Mouse (Mus musculus) urinary bladder, adult 2 months (tissue): ENCODE measurements around the gene Cngb1. TPM values are rescaled to one million over a fixed set of nuclear protein-coding genes. Genes with fewer than 3 reads are reported as not detected.

Experiments
- DNase-seq: peaks from one replicate; pipeline ENCODE4 v3.0.0; 2022; ENCODE audit warnings: low spot score
- polyA plus RNA-seq: library from polyadenylated mRNA; depleted of rRNA; stranded (reverse); fragments of >200 nt; gene quantifications from 2 replicates; pipeline ENCODE4 v1.2.3, GENCODE M21; 2012

Cngb1 gene
- polyA plus RNA-seq, 1 experiment: 1.5 TPM

DNA sequence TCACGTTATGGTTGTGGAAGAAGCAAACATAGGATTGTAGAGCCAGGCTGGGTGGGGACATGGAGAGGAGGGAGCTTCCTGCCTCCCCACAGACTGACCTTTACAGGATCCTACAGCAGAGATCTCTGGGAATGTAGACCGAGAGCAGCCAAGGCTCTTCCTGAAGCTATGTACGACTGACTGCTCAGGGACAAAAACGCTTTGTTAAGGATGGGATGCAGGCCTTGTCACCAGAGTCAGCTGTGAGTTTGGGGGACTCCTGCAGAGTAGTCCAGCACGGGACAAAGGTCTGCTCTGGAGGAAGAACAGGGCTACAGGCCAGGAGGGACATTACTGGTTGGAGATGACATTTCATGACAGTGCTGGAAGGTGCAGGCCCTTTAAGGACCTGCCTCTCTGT, 18.3 kb upstream of the Cngb1 start:
- DNase-seq: no peak

DNA sequence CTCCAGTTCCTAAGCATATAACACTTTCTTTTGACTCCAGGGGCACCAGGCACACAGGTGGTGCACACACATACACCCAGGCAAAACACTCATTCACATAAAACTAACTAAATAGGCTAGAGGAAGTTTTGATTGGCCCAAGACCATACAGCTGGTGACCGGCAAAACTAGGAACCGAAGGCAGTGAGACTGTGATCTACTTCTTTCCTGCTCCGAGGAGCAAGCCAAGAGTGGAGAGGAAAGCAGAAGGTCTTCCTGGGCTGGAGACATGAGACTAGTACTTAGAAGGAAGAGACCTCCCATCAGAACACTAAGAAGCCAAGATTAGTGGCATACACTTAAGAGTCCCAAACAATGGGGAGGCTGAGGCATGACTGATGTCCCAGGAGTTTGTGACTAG, 16.8 kb upstream of the Cngb1 start:
- DNase-seq: no peak

DNA sequence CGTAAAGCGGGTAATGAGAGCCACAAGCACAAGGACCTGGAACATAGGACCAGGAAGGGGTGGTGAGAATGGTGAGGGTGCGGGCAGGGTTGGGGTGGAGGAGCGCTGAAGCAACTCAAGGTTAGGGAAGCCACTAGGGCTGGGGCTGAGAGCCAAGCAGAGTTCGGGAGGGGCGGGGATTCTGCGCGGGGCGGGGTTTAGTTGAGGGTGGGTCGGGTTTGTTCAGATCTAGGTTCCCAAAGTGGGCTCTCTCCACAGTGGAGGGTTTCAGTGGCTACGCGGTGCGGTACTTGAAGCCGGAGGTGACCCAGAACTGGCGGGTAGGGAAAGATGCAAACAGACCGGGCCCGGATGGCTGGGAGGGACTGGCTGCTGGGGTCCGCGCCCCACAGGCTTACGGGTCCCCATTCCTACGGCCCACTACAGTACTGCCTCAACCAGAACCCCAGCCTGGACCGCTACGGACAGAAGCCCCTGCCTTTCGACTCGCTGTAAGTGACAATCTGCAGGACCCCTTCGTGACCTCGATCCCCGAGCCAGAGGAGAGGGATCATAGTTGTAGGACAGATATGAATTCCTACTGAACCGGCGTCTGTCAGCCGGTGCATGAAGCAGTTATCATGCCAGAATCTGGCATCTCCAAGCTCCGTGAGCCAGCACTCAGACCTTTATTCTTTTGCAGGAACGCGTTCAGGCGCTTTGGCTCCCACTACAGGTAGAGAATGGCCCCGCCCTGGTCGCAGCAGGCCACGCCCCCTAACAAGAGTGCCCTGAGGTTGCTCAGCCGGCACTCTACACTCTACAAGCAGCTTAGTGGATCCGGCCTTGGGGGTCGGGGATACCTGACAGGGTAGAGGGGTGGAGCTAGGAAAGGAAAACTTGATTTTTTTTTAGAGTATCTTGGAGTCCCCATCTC, 14.1 kb upstream of the Cngb1 start:
- no peak for DNase-seq

DNA sequence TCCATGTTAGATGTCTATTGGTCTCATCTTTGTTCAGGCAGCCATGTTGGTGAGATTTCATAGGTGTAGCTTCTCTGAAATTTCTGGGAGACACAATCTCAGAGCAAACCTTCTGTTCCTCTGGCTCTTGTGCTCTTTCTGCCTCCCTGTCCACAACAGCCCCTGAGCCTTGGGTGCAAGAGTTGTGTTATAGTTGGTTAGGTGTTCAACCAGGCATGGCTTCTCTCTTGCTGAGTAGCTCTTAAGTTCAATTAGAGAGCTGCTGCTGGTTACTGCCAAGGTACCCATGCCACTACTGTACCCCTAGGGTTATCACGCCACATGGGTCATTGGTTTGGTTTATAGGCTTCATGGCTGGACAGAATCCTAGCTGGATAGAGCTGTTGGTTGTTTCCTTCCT, 9.0 kb upstream of the Cngb1 start:
- no peak for DNase-seq

DNA sequence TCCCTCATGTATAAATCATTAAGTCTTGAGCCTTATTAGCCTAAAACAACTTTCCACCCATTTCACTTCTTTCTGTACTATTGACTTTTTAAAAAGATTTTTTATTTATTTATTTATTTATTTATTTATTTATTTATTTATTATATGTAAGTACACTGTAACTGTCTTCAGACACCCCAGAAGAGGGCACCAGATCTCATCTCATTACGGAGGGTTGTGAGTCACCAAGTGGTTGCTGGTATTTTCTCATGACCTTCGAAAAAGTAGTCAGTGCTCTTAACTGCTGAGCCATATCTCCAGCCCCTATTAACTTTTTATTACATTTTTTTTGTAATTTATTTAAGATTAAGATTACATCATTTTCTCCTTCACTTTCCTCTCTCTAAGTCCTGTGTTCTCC, 8.3 kb upstream of the Cngb1 start:
- DNase-seq: no peak

DNA sequence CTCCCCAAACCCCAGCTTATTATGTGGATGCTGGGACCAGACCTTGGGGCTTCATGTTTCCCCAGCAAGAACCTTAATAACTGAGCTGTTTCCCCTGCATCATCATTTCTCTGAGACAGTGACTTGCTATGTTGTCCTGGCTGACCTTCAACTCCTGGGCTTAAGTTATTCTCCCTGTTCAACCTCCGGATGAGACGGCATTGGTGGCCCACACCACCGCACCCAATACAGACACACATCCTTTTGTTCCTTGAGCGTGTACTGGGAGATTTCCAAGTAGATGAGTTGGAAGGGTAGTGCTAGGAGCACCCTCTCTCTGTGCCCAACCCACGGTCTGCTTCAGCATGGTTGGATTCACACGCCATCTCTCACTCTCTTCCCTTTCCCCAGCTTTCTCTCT, 7.5 kb upstream of the Cngb1 start:
- no peak for DNase-seq

DNA sequence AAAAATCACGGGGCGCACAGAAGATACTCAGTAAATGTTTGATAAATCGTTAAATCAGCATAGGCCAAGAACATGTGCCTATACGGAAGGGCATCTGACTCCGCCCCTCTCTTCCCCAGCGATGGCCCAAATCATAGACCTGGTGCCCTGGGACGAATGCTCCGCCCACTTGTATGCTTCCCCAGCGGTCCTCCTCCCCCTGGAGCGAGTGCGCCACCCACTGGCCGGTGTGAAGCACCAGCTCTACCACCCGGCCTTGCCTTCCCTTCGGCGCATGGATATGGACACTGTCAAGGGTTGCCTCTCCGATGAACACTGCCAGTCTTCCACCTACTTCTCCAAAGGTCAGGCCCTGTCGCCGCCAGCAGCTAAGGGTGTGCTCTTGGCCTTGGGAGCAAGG, 6.5 kb upstream of the Cngb1 start:
- no peak for DNase-seq

DNA sequence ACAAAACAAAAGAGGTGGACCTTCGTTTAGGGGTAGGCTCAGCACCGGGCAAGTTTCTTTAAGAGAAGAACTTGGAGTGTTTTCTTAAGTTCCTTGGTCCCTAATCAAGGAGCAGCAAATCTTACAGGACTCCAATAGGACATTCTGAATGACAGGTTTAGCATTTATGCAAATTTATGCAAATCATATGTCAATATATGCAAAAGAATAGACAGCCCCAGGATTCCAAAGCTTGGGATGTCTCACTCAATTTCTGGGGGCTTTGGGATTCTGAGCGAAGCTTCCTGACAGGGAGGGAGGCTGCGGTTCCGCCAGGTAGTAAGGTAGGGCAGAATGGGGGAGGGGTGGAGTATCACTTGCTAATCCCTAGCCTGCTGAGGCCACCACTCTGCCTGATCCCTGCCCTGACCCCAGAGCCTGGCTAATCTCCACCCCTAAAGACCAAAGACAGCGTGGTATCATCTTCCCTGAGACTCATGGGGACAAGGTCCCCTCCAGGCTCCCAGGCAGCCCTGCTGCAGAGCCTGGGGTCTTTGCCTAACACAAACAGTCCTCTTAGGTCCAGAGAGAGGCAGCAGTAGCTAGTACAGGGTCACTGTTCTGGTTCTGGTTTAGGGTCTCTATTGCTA, 4.1 kb upstream of the Cngb1 start, which contains the start of gene Tepp:
Gene Tepp (plus strand): TSS at position 225 of the 629 bp plus-strand sequence.
- no peak for DNase-seq

DNA sequence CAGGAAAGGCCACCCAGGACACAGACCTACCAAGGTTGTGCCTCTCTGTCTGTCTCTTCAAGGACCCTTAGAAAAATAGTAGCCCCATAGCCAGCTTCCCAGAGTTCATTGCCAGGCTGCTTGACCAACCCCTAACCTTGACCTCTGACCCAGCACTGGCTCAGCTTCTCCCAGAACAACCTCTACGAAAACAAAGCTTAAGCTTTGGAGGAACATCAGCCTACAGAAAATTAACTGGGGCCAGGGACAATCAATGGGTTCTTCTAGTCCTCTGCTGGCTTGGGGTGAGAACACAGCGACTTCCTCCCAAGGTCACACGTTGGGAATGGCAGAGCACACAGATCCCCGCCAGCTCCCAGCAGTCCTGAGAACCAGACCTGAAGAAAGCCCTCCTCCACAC, 859 bp downstream of the Cngb1 start:
- no peak for DNase-seq

DNA sequence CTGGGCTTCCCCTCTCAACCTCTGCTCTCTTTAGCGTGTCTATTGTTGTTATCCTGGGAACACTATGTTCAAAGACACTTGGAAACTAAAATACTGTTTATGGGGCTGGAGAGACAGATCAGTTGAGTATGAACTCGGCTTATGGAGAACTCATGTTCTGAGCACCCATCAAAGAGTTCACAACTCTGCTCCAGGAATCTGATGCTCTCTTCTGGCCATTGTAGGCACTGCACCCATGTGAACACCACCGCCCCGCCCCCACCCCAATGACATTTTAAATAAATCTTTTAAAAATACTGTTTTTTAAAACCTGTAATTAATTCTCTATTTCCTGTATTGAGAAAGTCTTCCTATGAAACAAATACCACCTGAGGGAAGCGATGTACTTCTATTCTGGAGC, 4.0 kb downstream of the Cngb1 start:
- DNase-seq: no peak

DNA sequence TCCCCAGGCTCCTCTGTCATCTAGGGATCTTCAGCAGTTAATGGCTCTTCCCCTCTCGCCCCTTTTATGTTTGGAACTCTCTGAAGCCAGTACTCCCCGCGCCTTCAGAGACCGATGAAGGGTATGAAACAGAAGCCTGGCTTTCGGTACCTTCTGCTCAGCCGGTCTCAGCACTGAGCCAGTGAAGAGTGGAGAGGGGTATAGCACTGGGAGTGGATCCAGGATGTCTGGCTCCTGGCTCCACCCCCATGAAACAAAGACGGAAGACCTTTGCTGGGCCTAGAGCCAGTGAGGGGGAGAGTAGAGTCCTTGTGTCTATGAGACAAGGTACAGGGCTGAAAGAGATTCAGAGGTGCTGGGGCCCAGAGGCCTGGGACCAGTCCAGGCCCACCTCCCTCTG, 12.5 kb downstream of the Cngb1 start:
- no peak for DNase-seq

DNA sequence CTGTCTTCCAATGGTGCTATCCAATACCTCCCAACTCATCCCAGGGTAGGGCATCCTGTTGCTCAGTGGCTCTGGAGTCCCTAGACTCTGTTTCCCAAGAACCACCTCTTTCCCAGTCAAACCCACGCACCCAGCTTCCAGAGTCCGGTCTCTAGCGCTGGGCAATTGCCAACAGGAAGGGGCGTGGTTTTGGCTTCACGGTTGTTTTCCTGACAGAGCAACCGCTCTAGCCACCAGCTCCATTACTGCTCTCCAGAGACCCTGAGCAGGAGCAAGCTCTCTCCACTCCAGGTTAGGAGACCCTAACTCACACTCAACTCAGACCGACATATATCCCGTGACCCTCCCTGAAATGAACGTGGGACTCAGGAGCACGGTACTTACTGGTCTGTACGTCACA, 13.2 kb downstream of the Cngb1 start:
- peak; percentile 32 for DNase-seq

DNA sequence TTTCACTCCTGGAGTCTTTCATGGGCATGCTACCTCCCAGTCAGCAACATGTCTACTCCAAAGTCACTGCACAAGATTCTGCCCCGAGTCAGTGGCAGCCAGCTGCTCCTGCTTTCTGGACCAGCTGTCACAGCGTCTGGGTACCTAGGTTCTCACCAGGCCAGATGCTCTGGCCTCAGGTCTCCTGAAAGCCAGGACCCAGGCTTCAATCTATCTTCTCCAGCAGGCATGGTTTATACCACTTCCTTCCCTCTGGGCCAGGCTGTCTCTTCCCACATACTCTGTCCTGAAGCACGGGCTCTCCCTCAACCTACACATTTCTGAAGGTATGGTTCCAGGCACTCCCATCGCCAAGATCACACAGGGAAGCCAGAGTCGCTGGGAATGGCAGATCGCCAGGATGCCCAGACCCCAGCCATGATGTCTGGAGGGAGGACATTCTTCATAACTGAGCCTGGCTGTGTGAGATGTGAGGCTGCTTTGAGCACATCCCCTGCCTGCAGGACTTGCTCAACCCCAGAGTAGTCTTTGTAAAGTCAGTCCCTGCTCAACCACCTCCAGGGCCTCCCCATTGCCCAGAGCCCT, 17.2 kb downstream of the Cngb1 start:
- DNase-seq: no peak

DNA sequence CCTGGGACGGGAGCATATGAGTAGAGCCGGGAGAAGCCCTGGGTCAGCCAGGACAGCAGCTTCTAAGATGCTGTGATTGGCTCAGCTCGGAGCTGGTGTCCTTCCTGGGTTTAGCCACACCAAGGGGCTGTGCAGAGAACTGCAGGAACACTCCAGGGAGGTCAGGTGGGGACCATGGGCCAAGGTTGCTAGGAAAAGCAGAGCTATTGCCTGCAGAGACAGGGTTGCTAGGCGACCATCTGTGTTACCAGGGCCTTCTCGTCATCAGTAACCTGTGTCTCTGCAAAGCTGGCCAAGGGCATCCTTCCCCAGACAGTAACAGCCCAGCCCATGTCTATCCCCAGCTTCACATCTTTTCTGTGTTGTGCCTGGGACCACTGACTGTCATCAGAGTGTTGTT, 24.9 kb downstream of the Cngb1 start:
- DNase-seq: no peak

DNA sequence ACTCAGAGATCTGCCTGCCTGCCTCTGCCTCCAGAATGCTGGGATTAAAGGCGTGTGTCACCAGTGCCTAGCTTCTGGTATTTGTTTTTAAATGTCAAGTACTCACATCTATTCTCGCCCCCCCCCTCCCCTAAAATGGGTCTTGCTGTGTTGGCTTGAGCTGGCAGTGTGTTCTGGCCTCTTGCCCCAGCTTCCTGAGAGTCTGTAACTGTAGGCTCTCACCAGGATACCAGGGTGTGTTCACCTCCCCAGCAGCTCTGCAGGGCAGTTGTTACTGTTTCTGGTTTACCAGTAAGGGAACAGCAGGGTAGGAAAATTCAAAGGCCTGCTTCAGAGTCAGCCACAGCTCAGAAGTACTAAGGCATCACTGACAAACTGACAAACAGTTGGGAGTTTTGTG, 33.5 kb downstream of the Cngb1 start:
- no peak for DNase-seq

DNA sequence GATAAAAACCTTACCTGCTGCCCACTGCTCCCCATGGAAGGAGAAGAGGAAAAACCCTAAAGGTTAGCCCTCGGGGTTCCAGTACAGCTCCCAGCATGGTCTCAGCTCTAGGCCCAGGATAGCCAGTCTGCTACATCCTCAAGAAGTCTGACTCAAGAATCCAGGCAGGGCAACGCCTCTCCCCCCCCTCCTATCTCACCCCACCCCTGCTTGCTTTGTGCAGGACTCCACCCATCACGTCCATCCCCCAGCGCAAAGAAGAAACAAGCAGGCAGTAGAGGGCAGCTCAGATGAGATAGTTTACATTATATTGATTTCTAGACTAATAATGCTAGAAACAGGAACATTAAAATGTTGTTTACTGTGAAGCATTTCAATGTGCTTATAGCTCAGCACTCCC, 34.5 kb downstream of the Cngb1 start:
- DNase-seq: no peak

DNA sequence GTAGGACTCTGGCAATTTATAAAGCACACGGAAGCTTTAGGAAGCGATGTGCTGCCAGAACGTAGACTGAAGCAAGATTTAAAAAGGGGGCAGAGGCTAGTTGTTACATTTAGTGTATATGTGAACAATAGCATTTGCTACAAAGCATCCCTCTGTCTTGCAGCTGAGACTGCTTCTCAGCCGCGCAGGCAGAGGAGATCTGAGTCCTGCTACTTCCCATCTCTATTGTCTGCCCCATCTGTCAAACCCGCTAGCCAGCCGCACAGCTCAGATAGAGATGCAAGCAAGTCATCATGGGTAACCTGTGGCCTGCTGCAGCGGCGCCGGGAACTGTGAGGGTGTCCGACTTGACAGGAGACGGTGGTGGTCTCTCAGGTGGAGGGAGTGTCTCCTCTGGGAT, 35.9 kb downstream of the Cngb1 start:
- no peak for DNase-seq

DNA sequence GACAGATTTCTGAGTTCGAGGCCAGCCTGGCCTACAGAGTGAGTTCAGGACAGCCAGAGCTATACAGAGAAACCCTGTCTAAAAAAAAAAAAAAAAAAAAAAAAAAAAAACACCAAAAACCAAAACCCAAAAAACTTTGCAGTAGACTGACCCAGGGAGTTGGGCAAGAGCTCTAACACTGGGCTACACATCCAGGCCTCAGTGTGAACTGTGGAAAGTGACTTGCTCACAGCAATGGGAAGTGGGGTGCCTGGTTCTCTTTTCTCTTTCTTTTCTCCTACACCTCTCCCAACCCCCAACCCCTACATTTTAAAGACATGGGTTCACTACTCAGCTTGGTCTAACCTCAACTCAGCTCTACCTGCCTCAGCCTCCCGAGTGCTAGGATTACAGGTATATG, 44.2 kb downstream of the Cngb1 start:
- DNase-seq: no peak

DNA sequence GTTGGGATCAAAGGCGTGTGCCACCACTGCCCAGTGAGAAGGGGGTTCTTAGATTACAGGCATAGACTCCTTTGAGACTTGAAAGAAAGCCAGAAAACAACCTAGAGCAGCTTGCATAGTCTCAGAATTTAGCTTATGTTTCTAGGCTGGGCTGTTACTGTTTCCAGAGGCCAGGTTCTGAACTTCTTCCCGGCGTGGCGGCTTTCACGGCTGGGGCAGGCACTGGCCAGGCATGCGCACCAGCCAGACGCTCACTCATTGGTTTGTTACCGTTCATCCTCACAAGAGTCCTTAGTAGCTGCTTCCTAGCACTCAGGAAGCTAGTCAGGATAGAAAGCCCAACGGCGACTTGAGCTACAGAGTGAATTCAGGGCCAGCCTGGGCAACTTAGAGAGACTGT, 50.8 kb downstream of the Cngb1 start:
- DNase-seq: no peak

DNA sequence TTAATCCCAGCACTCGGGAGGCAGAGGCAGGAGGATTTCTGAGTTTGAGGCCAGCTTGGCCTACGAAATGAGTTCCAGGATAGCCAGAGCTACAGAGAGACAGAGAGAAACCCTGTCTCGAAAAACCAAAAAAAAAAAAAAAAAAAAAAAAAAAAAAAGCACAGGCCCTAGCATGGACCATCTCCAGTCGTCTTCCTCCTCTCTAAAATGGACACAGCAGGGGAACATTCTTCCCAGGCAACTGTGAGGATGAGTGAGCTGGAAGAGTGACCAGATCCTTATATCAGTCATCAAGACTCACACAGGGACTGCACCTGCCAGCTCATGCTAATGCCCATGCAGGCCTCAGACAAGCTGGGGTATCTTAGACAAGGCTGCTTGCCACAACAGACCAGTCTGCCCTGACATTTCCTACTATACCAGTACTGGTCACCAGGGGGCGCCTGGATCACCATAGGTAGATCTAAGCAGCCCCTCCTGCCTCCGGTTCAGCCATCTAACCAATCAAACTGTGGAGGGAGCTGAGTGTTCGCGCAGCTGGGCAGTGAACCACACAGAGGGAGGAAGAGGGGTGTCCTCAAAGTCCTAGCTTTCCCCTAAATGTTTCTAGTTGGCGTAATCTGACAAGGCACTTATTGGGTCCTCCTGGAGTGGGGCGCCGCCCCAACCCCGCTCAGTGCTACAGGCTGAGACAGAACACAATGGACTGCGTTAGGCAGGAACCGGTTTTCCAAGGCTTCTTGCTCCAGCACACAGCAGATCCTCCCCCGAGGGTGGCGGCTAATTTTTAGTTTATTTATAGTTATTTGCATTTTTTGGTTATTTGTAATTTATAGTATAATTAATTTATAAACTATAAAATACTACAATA, 51.6 kb downstream of the Cngb1 start:
- peak; percentile 85 for DNase-seq

DNA sequence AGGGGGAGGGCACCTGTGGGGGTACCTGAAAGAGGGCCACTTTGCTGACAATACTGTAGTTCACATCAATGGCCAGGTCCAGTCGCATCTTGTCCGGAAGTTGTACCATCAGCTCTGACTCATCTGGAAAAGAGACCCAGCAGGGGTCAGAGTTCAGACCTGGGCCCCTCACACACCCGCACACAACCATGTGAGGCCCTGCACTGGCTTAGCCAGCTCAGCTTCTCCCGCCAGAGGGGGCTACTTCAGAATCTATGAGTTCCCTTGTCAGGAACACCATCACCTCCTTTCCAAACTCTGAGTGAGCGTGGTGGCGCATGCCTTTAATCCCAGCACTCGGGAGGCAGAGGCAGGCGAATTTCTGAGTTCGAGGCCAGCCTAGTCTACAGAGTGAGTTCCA, 54.3 kb downstream of the Cngb1 start:
- DNase-seq: no peak

DNA sequence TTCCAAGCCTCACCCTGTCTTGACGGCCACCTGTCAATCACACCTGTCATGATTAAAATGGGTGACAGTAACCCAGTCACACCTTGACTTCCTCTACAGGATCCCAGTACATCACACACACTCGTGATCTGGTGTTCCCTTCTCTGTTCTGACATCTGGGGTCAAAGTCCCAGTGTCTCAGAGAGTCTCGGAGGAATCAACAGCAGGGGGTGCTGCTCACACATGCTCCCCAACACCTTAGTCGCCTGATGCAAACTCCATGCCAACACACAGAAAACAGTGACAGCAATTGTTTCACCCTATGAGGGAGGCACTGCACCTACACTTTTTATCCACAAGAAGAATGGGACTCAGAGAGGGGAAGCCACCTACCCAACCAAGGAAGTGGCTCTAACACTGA, 56.5 kb downstream of the Cngb1 start:
- no peak for DNase-seq
